Mouse (Mus musculus) MEL (cell line): ENCODE data around the gene Sgpp1. TPM values are rescaled to one million over a fixed set of nuclear protein-coding genes. Genes with fewer than 3 reads are reported as not detected.

Experiments
- DNase-seq: peaks from one replicate; pipeline ENCODE4 v3.0.0; 2011; ENCODE audit warnings: low read depth, low spot score
- H3K27ac ChIP-seq: 2 replicates; pipeline ENCODE4 v1.5.1; 2012; ENCODE audit warnings: low read depth, mild to moderate bottlenecking, control low read depth, low read length, moderate library complexity; ENCODE audit not compliant: control insufficient read depth
- H3K27me3 ChIP-seq, 2 experiments: fragments of 150-350 bp in 1 of 2; sonication (generic) in 1 of 2; 2 replicates each; pipeline ENCODE4 v1.6.1; 2012; ENCODE audit warnings: low read length in 2 of 2, mild to moderate bottlenecking in 2 of 2, improper control_type of control experiment in 1 of 2, moderate library complexity in 1 of 2; ENCODE audit not compliant: insufficient read depth in 2 of 2, control insufficient read depth in 1 of 2
- H3K36me3 ChIP-seq, 2 experiments: 2 replicates each; pipeline ENCODE4 v1.6.1; 2012 to 2014; ENCODE audit warnings: low read length in 2 of 2, improper control_type of control experiment in 1 of 2, inconsistent platforms in 1 of 2, mild to moderate bottlenecking in 1 of 2; ENCODE audit not compliant: insufficient read depth in 2 of 2, control insufficient read depth in 1 of 2
- H3K4me1 ChIP-seq, 2 experiments: fragments of 150-350 bp in 1 of 2; sonication (generic) in 1 of 2; 2 replicates each; pipeline ENCODE4 v1.6.1; 2012; ENCODE audit warnings: low read length in 2 of 2, improper control_type of control experiment in 1 of 2, mild to moderate bottlenecking in 1 of 2; ENCODE audit not compliant: insufficient read depth in 2 of 2, control insufficient read depth in 1 of 2
- H3K4me3 ChIP-seq, 2 experiments: fragments of 150-350 bp in 1 of 2; sonication (generic) in 1 of 2; 2 replicates each; pipeline ENCODE4 v1.5.1; 2012; ENCODE audit warnings: low read depth in 2 of 2, low read length in 2 of 2, mild to moderate bottlenecking in 2 of 2, moderate library complexity in 2 of 2, control low read depth in 1 of 2, improper control_type of control experiment in 1 of 2; ENCODE audit not compliant: control insufficient read depth in 1 of 2, insufficient read depth in 1 of 2
- H3K79me2 ChIP-seq: 2 replicates; pipeline ENCODE4 v1.6.1; 2012; ENCODE audit warnings: mild to moderate bottlenecking, low read length, moderate library complexity; ENCODE audit not compliant: control insufficient read depth, poor library complexity, insufficient read depth
- H3K9ac ChIP-seq: 2 replicates; pipeline ENCODE4 v1.6.1; 2012; ENCODE audit warnings: low read depth, mild to moderate bottlenecking, control low read depth, low read length, moderate library complexity; ENCODE audit not compliant: control insufficient read depth, poor library complexity, severe bottlenecking
- H3K9me3 ChIP-seq: fragments of 150-350 bp; sonication (generic); replicated peaks from 2 replicates; pipeline ENCODE4 v1.6.1; 2012; ENCODE audit warnings: mild to moderate bottlenecking, low read length, improper control_type of control experiment, moderate library complexity; ENCODE audit not compliant: insufficient read depth
- BHLHE40 ChIP-seq: IDR thresholded peaks from 2 replicates; pipeline ENCODE4 v1.6.1; 2012; ENCODE audit warnings: low read depth, mild to moderate bottlenecking, inconsistent platforms, low read length, improper control_type of control experiment, borderline replicate concordance
- CHD1 ChIP-seq: IDR thresholded peaks from 2 replicates; pipeline ENCODE4 v1.6.1; 2012; ENCODE audit warnings: low read depth, mild to moderate bottlenecking, inconsistent platforms, low read length, improper control_type of control experiment
- CHD2 ChIP-seq: IDR thresholded peaks from 2 replicates; pipeline ENCODE4 v1.6.1; 2011; ENCODE audit warnings: low read length, improper control_type of control experiment
- CTCF ChIP-seq, 3 experiments: IDR thresholded peaks in 2 of 3; conservative IDR thresholded peaks in 1 of 3; 2 replicates each; pipeline ENCODE4 v1.5.1; 2011 to 2012; ENCODE audit warnings: low read length in 3 of 3, low read depth in 2 of 3, mild to moderate bottlenecking in 2 of 3, improper control_type of control experiment in 1 of 3, inconsistent platforms in 1 of 3, mixed read lengths in 1 of 3, moderate library complexity in 1 of 3; ENCODE audit not compliant: control insufficient read depth in 1 of 3, insufficient read depth in 1 of 3, poor library complexity in 1 of 3, severe bottlenecking in 1 of 3
- ELF1 ChIP-seq: IDR thresholded peaks from 2 replicates; pipeline ENCODE4 v1.6.1; 2014; ENCODE audit warnings: low read depth, mild to moderate bottlenecking, inconsistent platforms, low read length, improper control_type of control experiment, moderate library complexity
- EP300 ChIP-seq, 2 experiments: IDR thresholded peaks; 2 replicates each; pipeline ENCODE4 v1.6.1; 2011; ENCODE audit warnings: improper control_type of control experiment in 2 of 2, low read length in 2 of 2, low read depth in 1 of 2, mild to moderate bottlenecking in 1 of 2
- ETS1 ChIP-seq: IDR thresholded peaks from 2 replicates; pipeline ENCODE4 v1.6.1; 2012; ENCODE audit warnings: low read depth, mild to moderate bottlenecking, inconsistent platforms, low read length, improper control_type of control experiment, moderate library complexity
- GATA1 ChIP-seq: IDR thresholded peaks from 2 replicates; pipeline ENCODE4 v1.6.1; 2011; ENCODE audit warnings: low read depth, low read length, improper control_type of control experiment
- MAX ChIP-seq: IDR thresholded peaks from 2 replicates; pipeline ENCODE4 v1.6.1; 2011; ENCODE audit warnings: low read length, improper control_type of control experiment
- MYC ChIP-seq: IDR thresholded peaks from 2 replicates; pipeline ENCODE4 v1.6.1; 2011; ENCODE audit warnings: low read depth, mild to moderate bottlenecking, low read length, improper control_type of control experiment, moderate library complexity
- NRF1 ChIP-seq: IDR thresholded peaks from 2 replicates; pipeline ENCODE4 v1.6.1; 2014; ENCODE audit warnings: low read depth, mild to moderate bottlenecking, inconsistent platforms, low read length, improper control_type of control experiment, moderate library complexity; ENCODE audit not compliant: poor library complexity, insufficient read depth, severe bottlenecking
- POLR2A ChIP-seq, 2 experiments: IDR thresholded peaks; 2 replicates each; pipeline ENCODE4 v1.6.1; 2011 to 2012; ENCODE audit warnings: low read length in 2 of 2, mild to moderate bottlenecking in 2 of 2, control low read depth in 1 of 2, improper control_type of control experiment in 1 of 2, low read depth in 1 of 2, moderate library complexity in 1 of 2; ENCODE audit not compliant: control insufficient read depth in 1 of 2, insufficient read depth in 1 of 2, poor library complexity in 1 of 2
- POLR2AphosphoS2 ChIP-seq: IDR thresholded peaks from 2 replicates; pipeline ENCODE4 v1.6.1; 2011; ENCODE audit warnings: low read length, improper control_type of control experiment
- SIN3A ChIP-seq: IDR thresholded peaks from 2 replicates; pipeline ENCODE4 v1.6.1; 2012; ENCODE audit warnings: low read length, improper control_type of control experiment, inconsistent platforms
- TAL1 ChIP-seq: IDR thresholded peaks from 2 replicates; pipeline ENCODE4 v1.6.1; 2012; ENCODE audit warnings: mild to moderate bottlenecking, inconsistent platforms, low read length, moderate library complexity, mixed read lengths
- TBP ChIP-seq: IDR thresholded peaks from 2 replicates; pipeline ENCODE4 v1.8.0; 2011; ENCODE audit warnings: low read depth, low read length, improper control_type of control experiment
- TCF12 ChIP-seq: IDR thresholded peaks from 2 replicates; pipeline ENCODE4 v1.6.1; 2014; ENCODE audit warnings: low read depth, mild to moderate bottlenecking, inconsistent platforms, low read length, improper control_type of control experiment, moderate library complexity
- UBTF ChIP-seq: IDR thresholded peaks from 2 replicates; pipeline ENCODE4 v1.6.1; 2012; ENCODE audit warnings: low read depth, mild to moderate bottlenecking, inconsistent platforms, low read length, improper control_type of control experiment, moderate library complexity, borderline replicate concordance; ENCODE audit not compliant: insufficient read depth
- USF1 ChIP-seq: IDR thresholded peaks from 2 replicates; pipeline ENCODE4 v1.6.1; 2014; ENCODE audit warnings: low read depth, mild to moderate bottlenecking, inconsistent platforms, low read length, improper control_type of control experiment, moderate library complexity
- ZNF384 ChIP-seq: IDR thresholded peaks from 2 replicates; pipeline ENCODE4 v1.6.1; 2012; ENCODE audit warnings: low read depth, mild to moderate bottlenecking, inconsistent platforms, low read length, improper control_type of control experiment
- polyA plus RNA-seq, 2 experiments: library from polyadenylated mRNA; stranded (reverse) in 1 of 2; unstranded in 1 of 2; fragments of >175 nt in 1 of 2; fragments of >200 nt in 1 of 2; gene quantifications; 2 replicates each; pipeline versions ENCODE4 v1.2.1 to v1.2.4; 2012; ENCODE audit warnings: low replicate concordance in 2 of 2, low read depth in 1 of 2; ENCODE audit not compliant: insufficient read length in 2 of 2, insufficient read depth in 1 of 2, missing spikeins in 1 of 2
- total RNA-seq: library from RNA; depleted of rRNA; stranded (reverse); fragments of 300-350 nt; gene quantifications from 2 replicates; pipeline ENCODE4 v1.2.3, GENCODE M21; 2012

The Sgpp1 gene
- total and polyA plus RNA-seq, 3 experiments, result 22.7 to 28.8 TPM; not detected in 1

- Histone ChIP-seq H3K4me3 (no peak overlapping the region), H3K9ac (no peak overlapping the region), H3K4me1 (peaks cover 4 to 5% of the 10 kb centered on the region in 2 experiments; a peak in 3 of 4 replicates), H3K36me3 (peaks cover 0 to 4% of the 10 kb centered on the region in 2 experiments; a peak in 2 of 4 replicates), H3K27me3 (no peaks in the 10 kb centered on the region), H3K9me3 (no peaks in the 10 kb centered on the region), H3K27ac (no peak overlapping the region), H3K79me2 (no peaks in the 10 kb centered on the region)
- TF ChIP-seq CHD1 (no peak), GATA1 (peak; percentile 28; the same call in 1 of the 2 replicates)
- peak; percentile 15 for DNase-seq
These were observed 30.2 kb upstream of the Sgpp1 start for GRCm38 (mm10) chr12:75765751-75766150.

- Histone ChIP-seq H3K79me2 (no peaks in the 10 kb centered on the region), H3K36me3 (peaks cover 0 to 15% of the 10 kb centered on the region in 2 experiments; a peak in 2 of 4 replicates), H3K27ac (no peak overlapping the region), H3K9me3 (no peaks in the 10 kb centered on the region), H3K27me3 (no peaks in the 10 kb centered on the region), H3K9ac (no peak overlapping the region), H3K4me1 (peaks cover 2 to 22% of the 10 kb centered on the region in 2 experiments; a peak in 3 of 4 replicates), H3K4me3 (no peak overlapping the region)
- TF ChIP-seq USF1 (no peak), EP300 (IDR thresholded peaks at IDR 0.05; ENCODE audit: low read depth in 1 of 2, low read length in 2 of 2) (peak in 1 of 2 experiments; percentile 14; a peak in 1 of 4 replicates)
- peak; percentile 38 for DNase-seq
These were observed 20.9 kb upstream of the Sgpp1 start for GRCm38 (mm10) chr12:75756387-75756786.

GRCm38 (mm10) chr12:75753730-75754129, 18.2 kb upstream of the Sgpp1 start:
- H3K9ac ChIP-seq, result no peak overlapping the region

GRCm38 (mm10) chr12:75752077-75752476, 16.5 kb upstream of the Sgpp1 start:
- Histone ChIP-seq H3K4me3 (no peak overlapping the region), H3K9me3 (no peaks in the 10 kb centered on the region), H3K79me2 (no peaks in the 10 kb centered on the region), H3K27me3 (no peaks in the 10 kb centered on the region), H3K9ac (no peak overlapping the region; the same call in 1 of the 2 replicates), H3K36me3 (peaks cover 0 to 13% of the 10 kb centered on the region in 2 experiments; a peak in 2 of 4 replicates), H3K4me1 (peaks cover 0 to 14% of the 10 kb centered on the region in 2 experiments; a peak in 2 of 4 replicates), H3K27ac (no peak overlapping the region)
- DNase-seq, result no peak
- no peak for TF ChIP-seq ELF1
- TF ChIP-seq SIN3A, result no peak
- no peak for TF ChIP-seq TAL1
- TF ChIP-seq BHLHE40, result no peak
- TF ChIP-seq ETS1, result peak; percentile 40; the same call in 1 of the 2 replicates
- TF ChIP-seq TBP, result no peak
- TF ChIP-seq NRF1, result no peak
- TF ChIP-seq CHD2, result no peak
- TF ChIP-seq POLR2AphosphoS2, result no peak
- no peak for TF ChIP-seq MYC
- TF ChIP-seq EP300 (IDR thresholded peaks at IDR 0.05; ENCODE audit: low read depth in 1 of 2, low read length in 2 of 2), result peak; percentile 43 to 61
- no peak for TF ChIP-seq CTCF (IDR thresholded peaks at IDR 0.05 in 2 of 3, conservative IDR thresholded peaks at IDR 0.05 in 1 of 3; ENCODE audit: control insufficient read depth in 1 of 3, insufficient read depth in 1 of 3, low read depth in 2 of 3, low read length in 3 of 3, poor library complexity in 1 of 3, severe bottlenecking in 1 of 3)
- no peak for TF ChIP-seq ZNF384
- peak; percentile 84 for TF ChIP-seq GATA1
- 0 out of 2 replicates have a peak, but pooled peaks have one; percentile 43 for TF ChIP-seq TCF12

More at GRCm38 (mm10) chr12:75753730-75754129, 18.2 kb upstream of the Sgpp1 start:
- Histone ChIP-seq H3K79me2 (no peaks in the 10 kb centered on the region), H3K4me1 (peaks cover 0 to 13% of the 10 kb centered on the region in 2 experiments; a peak in 3 of 4 replicates), H3K36me3 (peaks cover 0 to 13% of the 10 kb centered on the region in 2 experiments; a peak in 2 of 4 replicates), H3K9me3 (no peaks in the 10 kb centered on the region), H3K27me3 (no peaks in the 10 kb centered on the region), H3K27ac (no peak overlapping the region), H3K4me3 (no peak overlapping the region)
- DNase-seq, result no peak
- TF ChIP-seq USF1 (no peak), POLR2A (IDR thresholded peaks at IDR 0.05; ENCODE audit: control insufficient read depth in 1 of 2, insufficient read depth in 1 of 2, low read depth in 1 of 2, low read length in 2 of 2, poor library complexity in 1 of 2) (no peak), ZNF384 (no peak), UBTF (no peak), ETS1 (no peak), BHLHE40 (no peak), CHD1 (no peak), SIN3A (no peak), MAX (no peak)
